Mouse (Mus musculus) kidney, postnatal 0 days (tissue): ENCODE results near the gene Ush2a. TPM values are rescaled to one million over a fixed set of nuclear protein-coding genes. Genes with fewer than 3 reads are reported as not detected.

Experiments
- ATAC-seq: fragments of 200-750 bp; cut with Nextera tagmentation; replicated peaks from 2 replicates; pipeline ENCODE4 v1.8.0; 2017; ENCODE audit warnings: low read depth, moderate number of reproducible peaks, moderate TSS enrichment, moderate library complexity; ENCODE audit not compliant: low FRiP score
- DNase-seq: peaks from one replicate; pipeline ENCODE4 v3.0.0-alpha.2; 2016; ENCODE audit warnings: low spot score
- H3K27ac ChIP-seq: fragments of 300-500 bp; sonication (generic); 2 replicates; pipeline ENCODE4 v1.5.1; 2014; ENCODE audit warnings: mild to moderate bottlenecking
- H3K27me3 ChIP-seq: fragments of 300-500 bp; sonication (generic); 2 replicates; pipeline ENCODE4 v1.6.1; 2014; ENCODE audit warnings: low read length, mixed read lengths; ENCODE audit not compliant: insufficient read depth
- H3K36me3 ChIP-seq: fragments of 300-500 bp; sonication (generic); 2 replicates; pipeline ENCODE4 v1.6.1; 2014; ENCODE audit warnings: low read length, mixed read lengths; ENCODE audit not compliant: insufficient read depth
- H3K4me1 ChIP-seq: fragments of 300-500 bp; sonication (generic); replicated peaks from 2 replicates; pipeline ENCODE4 v1.6.1; 2014; ENCODE audit warnings: antibody characterized with exemption, low read length, mixed read lengths; ENCODE audit not compliant: insufficient read depth
- H3K4me2 ChIP-seq: fragments of 300-500 bp; sonication (generic); 2 replicates; pipeline ENCODE4 v1.6.1; 2014; ENCODE audit warnings: mild to moderate bottlenecking, low read length, moderate library complexity, mixed read lengths
- H3K4me3 ChIP-seq: fragments of 300-500 bp; sonication (generic); replicated peaks from 2 replicates; pipeline ENCODE4 v1.5.1; 2014; ENCODE audit warnings: low read depth, low read length
- H3K9ac ChIP-seq: fragments of 300-500 bp; sonication (generic); 2 replicates; pipeline ENCODE4 v1.6.1; 2014; ENCODE audit warnings: low read depth, low read length
- H3K9me3 ChIP-seq: fragments of 300-500 bp; sonication (generic); replicated peaks from 2 replicates; pipeline ENCODE4 v1.6.1; 2016; ENCODE audit warnings: low read length, inconsistent platforms, mixed read lengths
- CTCF ChIP-seq: IDR thresholded peaks from 2 replicates; pipeline ENCODE4 v1.5.1; 2016; ENCODE audit warnings: antibody characterized with exemption, low read depth, mild to moderate bottlenecking, moderate library complexity
- WGBS: fragments of 180-500 bp; shearing (Covaris S2); extraction: QIAGEN DNeasy Blood & Tissue Kit; methylation state at CpG from one replicate; pipeline ENCODE4 v1.1.7; 2014; 5-methylcytosine and 5-hydroxymethylcytosine counted together
- polyA plus RNA-seq: library from polyadenylated mRNA; unstranded; fragments of >200 nt; fragmentation: Nextera tagmentation; extraction: Ambion mirVana; gene quantifications from 2 replicates; pipeline ENCODE4 v1.2.1, GENCODE M21; 2015

Ush2a gene
- polyA plus RNA-seq, 1 experiment from 2014 or later = not detected

- Histone ChIP-seq H3K9ac (no peak overlapping the region), H3K4me3 (no peak overlapping the region), H3K27ac (no peak overlapping the region), H3K9me3 (no peaks in the 10 kb centered on the region), H3K4me1 (no peaks in the 10 kb centered on the region), H3K27me3 (no peaks in the 10 kb centered on the region), H3K4me2 (peak overlapping the region; percentile 32; the same call in 1 of the 2 replicates), H3K36me3 (no peaks in the 10 kb centered on the region)
- TF ChIP-seq CTCF = no peak
- WGBS = 52% methylated on average over 11 of the region's 11 CpGs
- no peak for ATAC-seq
- DNase-seq = no peak
Observed at GRCm38 (mm10) chr1:188866515-188866914, 604.7 kb downstream of the Ush2a start.

GRCm38 (mm10) chr1:188878531-188879055, 616.8 kb downstream of the Ush2a start:
- 86% methylated on average over 4 of the region's 4 CpGs for WGBS

GRCm38 (mm10) chr1:188896906-188897551, 635.2 kb downstream of the Ush2a start:
- Histone ChIP-seq H3K4me2 (no peak overlapping the region), H3K4me1 (no peaks in the 10 kb centered on the region), H3K4me3 (no peak overlapping the region), H3K27ac (no peak overlapping the region), H3K9ac (no peak overlapping the region), H3K27me3 (no peaks in the 10 kb centered on the region), H3K9me3 (no peaks in the 10 kb centered on the region), H3K36me3 (no peaks in the 10 kb centered on the region)
- ATAC-seq (no peak), DNase-seq (no peak)
- no peak for TF ChIP-seq CTCF
- 44% methylated on average over 4 of the region's 4 CpGs for WGBS

More at GRCm38 (mm10) chr1:188878531-188879055, 616.8 kb downstream of the Ush2a start:
- ATAC-seq (no peak), DNase-seq (no peak)
- H3K4me3 ChIP-seq = no peak overlapping the region
- no peaks in the 10 kb centered on the region for H3K27me3 ChIP-seq
- no peaks in the 10 kb centered on the region for H3K4me1 ChIP-seq
- H3K27ac ChIP-seq = no peak overlapping the region
- no peaks in the 10 kb centered on the region for H3K9me3 ChIP-seq
- TF ChIP-seq CTCF = no peak
- no peak overlapping the region for H3K4me2 ChIP-seq
- no peaks in the 10 kb centered on the region for H3K36me3 ChIP-seq
- no peak overlapping the region for H3K9ac ChIP-seq

GRCm38 (mm10) chr1:188904091-188904490, 642.3 kb downstream of the Ush2a start:
- peak; percentile 83 for DNase-seq
- H3K27ac ChIP-seq = no peak overlapping the region
- TF ChIP-seq CTCF = peak; percentile 65
- no peak overlapping the region for H3K9ac ChIP-seq
- H3K27me3 ChIP-seq = no peaks in the 10 kb centered on the region
- no peak overlapping the region for H3K4me3 ChIP-seq
- no peaks in the 10 kb centered on the region for H3K36me3 ChIP-seq
- ATAC-seq = no peak
- WGBS = 32% methylated on average over 10 of the region's 10 CpGs
- H3K4me2 ChIP-seq = no peak overlapping the region
- H3K9me3 ChIP-seq = no peaks in the 10 kb centered on the region
- no peaks in the 10 kb centered on the region for H3K4me1 ChIP-seq

GRCm38 (mm10) chr1:188906175-188906574, 644.4 kb downstream of the Ush2a start:
- H3K4me2 ChIP-seq = no peak overlapping the region
- DNase-seq = no peak
- ATAC-seq = no peak
- WGBS = 79% methylated on average over 7 of the region's 7 CpGs
- no peaks in the 10 kb centered on the region for H3K4me1 ChIP-seq
- no peak overlapping the region for H3K9ac ChIP-seq
- H3K27ac ChIP-seq = no peak overlapping the region
- H3K27me3 ChIP-seq = no peaks in the 10 kb centered on the region
- no peaks in the 10 kb centered on the region for H3K36me3 ChIP-seq
- no peak for TF ChIP-seq CTCF
- H3K9me3 ChIP-seq = no peaks in the 10 kb centered on the region
- no peak overlapping the region for H3K4me3 ChIP-seq

- no peak for TF ChIP-seq CTCF
- Histone ChIP-seq H3K9ac (no peak overlapping the region), H3K27ac (no peak overlapping the region), H3K4me3 (no peak overlapping the region), H3K27me3 (no peaks in the 10 kb centered on the region), H3K36me3 (no peaks in the 10 kb centered on the region), H3K4me2 (no peak overlapping the region), H3K4me1 (no peaks in the 10 kb centered on the region), H3K9me3 (no peaks in the 10 kb centered on the region)
- no peak for DNase-seq
- ATAC-seq = no peak
- 91% methylated on average over 11 of the region's 11 CpGs for WGBS
Observed at GRCm38 (mm10) chr1:188910656-188911055, 648.8 kb downstream of the Ush2a start.

GRCm38 (mm10) chr1:188919946-188920345, 658.1 kb downstream of the Ush2a start:
- DNase-seq (peak; percentile 8), ATAC-seq (0 out of 2 replicates have a peak, but pooled peaks have one; percentile 10)
- no peak for TF ChIP-seq CTCF
- H3K9me3 ChIP-seq = no peaks in the 10 kb centered on the region
- no peak overlapping the region for H3K4me2 ChIP-seq
- no peak overlapping the region for H3K27ac ChIP-seq
- H3K4me1 ChIP-seq = no peaks in the 10 kb centered on the region
- H3K9ac ChIP-seq = no peak overlapping the region
- H3K4me3 ChIP-seq = no peak overlapping the region
- H3K27me3 ChIP-seq = no peaks in the 10 kb centered on the region
- WGBS = 27% methylated on average over 1 of the region's 1 CpGs
- H3K36me3 ChIP-seq = no peaks in the 10 kb centered on the region
